Mouse (Mus musculus): ENCODE data around the gene Kpna6.
A peak's percentile ranks its signal among the peaks of the same experiment; 100 is the strongest.
"Not testable (repeated sequence)": the region's sequence is repeated elsewhere in the genome, so short reads cannot be mapped to it uniquely, and the experiment has no call there.

Kpna6 gene

GRCm38 (mm10) chr4:129672083-129672877, at the start of gene Kpna6:
Kpna6 (minus strand) TSS chr4:129672767.
- DNase-seq (ENCODE audit: low read depth, low spot score): peak; percentile 93

- DNase-seq (ENCODE audit: low read depth, low spot score): no peak
These were observed 43.7 kb upstream of the Kpna6 start for GRCm38 (mm10) chr4:129716310-129716709.

GRCm38 (mm10) chr4:129709486-129710129, 37.0 kb upstream of the Kpna6 start:
- no peak for DNase-seq (ENCODE audit: low read depth, low spot score)

- DNase-seq (ENCODE audit: low read depth, low spot score): no peak
These were observed 34.2 kb upstream of the Kpna6 start for GRCm38 (mm10) chr4:129706750-129707149.

- peak; percentile 21 for DNase-seq (ENCODE audit: low read depth, low spot score)
These were observed 29.9 kb upstream of the Kpna6 start for GRCm38 (mm10) chr4:129702454-129702853.

GRCm38 (mm10) chr4:129701503-129702377, 29.2 kb upstream of the Kpna6 start:
- peak; percentile 82 for DNase-seq (ENCODE audit: low read depth, low spot score)

GRCm38 (mm10) chr4:129700661-129701060, 28.1 kb upstream of the Kpna6 start:
- DNase-seq (ENCODE audit: low read depth, low spot score): not testable (repeated sequence)

- no peak for DNase-seq (ENCODE audit: low read depth, low spot score)
These were observed 27.6 kb upstream of the Kpna6 start for GRCm38 (mm10) chr4:129700216-129700615.

GRCm38 (mm10) chr4:129697191-129697590, 24.6 kb upstream of the Kpna6 start:
- no peak for DNase-seq (ENCODE audit: low read depth, low spot score)

- DNase-seq (ENCODE audit: low read depth, low spot score): peak; percentile 93
These were observed 23.8 kb upstream of the Kpna6 start, which contains the start of gene Tmem39b for GRCm38 (mm10) chr4:129696158-129696985. Tmem39b (minus strand) TSS chr4:129696838.

GRCm38 (mm10) chr4:129695815-129696157, 23.2 kb upstream of the Kpna6 start:
- no peak for DNase-seq (ENCODE audit: low read depth, low spot score)

- no peak for DNase-seq (ENCODE audit: low read depth, low spot score)
These were observed 12.0 kb upstream of the Kpna6 start for GRCm38 (mm10) chr4:129684531-129684930.

GRCm38 (mm10) chr4:129683901-129684493, 11.4 kb upstream of the Kpna6 start:
- DNase-seq (ENCODE audit: low read depth, low spot score): no peak

GRCm38 (mm10) chr4:129681837-129682236, 9.3 kb upstream of the Kpna6 start:
- DNase-seq (ENCODE audit: low read depth, low spot score): no peak

- no peak for DNase-seq (ENCODE audit: low read depth, low spot score)
These were observed 397 bp upstream of the Kpna6 start for GRCm38 (mm10) chr4:129672878-129673449.

GRCm38 (mm10) chr4:129671491-129672082, 980 bp downstream of the Kpna6 start:
- DNase-seq (ENCODE audit: low read depth, low spot score): peak; percentile 73

- no peak for DNase-seq (ENCODE audit: low read depth, low spot score)
These were observed 10.2 kb downstream of the Kpna6 start for GRCm38 (mm10) chr4:129662255-129662813.

- DNase-seq (ENCODE audit: low read depth, low spot score): no peak
These were observed 11.0 kb downstream of the Kpna6 start for GRCm38 (mm10) chr4:129661584-129661983.

GRCm38 (mm10) chr4:129654770-129655169, 17.8 kb downstream of the Kpna6 start:
- DNase-seq (ENCODE audit: low read depth, low spot score): no peak

GRCm38 (mm10) chr4:129650359-129650758, 22.2 kb downstream of the Kpna6 start:
- DNase-seq (ENCODE audit: low read depth, low spot score): no peak

All from ES-CJ7 (cell line).